Mouse (Mus musculus) thymus, postnatal 10 days (tissue): ENCODE results near the gene Fbxo33.

Source experiments
- DNase-seq, 2 experiments: peaks; one replicate each; pipeline ENCODE4 v3.0.0; 2021; ENCODE audit warnings: low spot score in 2 of 2

Gene Fbxo33

DNA sequence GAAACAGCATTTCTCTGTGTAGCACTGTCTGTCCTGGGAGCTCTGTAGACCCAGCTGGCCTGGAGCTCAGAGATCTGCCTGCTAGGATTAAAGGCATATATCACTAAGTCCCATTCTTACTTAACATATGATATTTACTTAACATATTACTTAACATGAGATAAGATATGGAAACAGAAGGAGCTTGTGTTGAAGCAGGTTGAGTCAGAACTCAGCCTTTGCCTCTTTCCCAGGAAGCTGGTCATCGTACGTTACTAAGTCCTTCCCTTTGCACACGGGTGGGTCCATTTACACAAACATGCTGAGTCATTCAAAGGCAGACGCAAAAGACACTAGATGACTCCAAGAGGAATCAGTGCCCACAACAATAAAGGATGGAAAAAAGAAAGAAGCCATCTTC, 20.8 kb downstream of the Fbxo33 start:
- DNase-seq: no peak

DNA sequence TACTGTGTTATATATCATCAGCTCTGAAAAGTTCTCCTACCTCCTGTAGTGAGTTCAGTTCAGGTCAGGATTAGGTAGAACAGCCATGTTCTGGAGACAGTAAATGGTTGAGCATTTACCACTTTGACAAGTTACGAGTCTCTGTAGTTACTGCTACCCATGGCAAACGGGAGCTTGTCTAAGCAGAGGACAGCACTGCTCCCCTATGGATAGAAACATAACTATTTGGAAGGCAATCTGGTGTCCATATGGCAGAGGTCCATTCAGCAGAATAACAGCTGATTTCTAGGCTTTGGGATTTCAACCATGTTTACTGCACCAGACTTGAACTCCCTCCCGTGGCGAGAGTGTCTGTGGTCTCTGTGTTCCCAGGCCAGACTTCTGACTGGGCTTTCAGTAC, 23.6 kb downstream of the Fbxo33 start:
- DNase-seq: no peak

DNA sequence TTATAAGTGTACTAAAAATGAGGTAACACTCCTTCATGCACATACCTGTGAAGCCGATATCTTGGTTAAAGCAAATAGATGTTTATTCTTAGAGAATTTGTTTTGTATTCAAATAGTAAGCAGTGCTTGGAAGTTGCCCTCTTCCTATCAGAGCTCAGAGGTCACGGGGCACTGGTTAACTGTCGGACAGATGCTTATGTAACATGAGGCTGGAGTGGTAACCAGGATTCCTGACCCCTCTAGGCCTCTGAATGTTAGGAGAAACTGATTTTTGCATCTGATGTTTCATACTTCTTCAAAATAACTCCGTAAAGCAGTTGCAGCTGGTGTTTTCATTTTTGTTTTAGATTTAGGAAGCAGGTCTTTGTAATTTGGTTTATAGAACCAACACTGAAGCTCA, 24.5 kb downstream of the Fbxo33 start:
- no peak for DNase-seq

GRCm38 (mm10) chr12:59194341-59195003, 25.1 kb downstream of the Fbxo33 start:
- DNase-seq: no peak

DNA sequence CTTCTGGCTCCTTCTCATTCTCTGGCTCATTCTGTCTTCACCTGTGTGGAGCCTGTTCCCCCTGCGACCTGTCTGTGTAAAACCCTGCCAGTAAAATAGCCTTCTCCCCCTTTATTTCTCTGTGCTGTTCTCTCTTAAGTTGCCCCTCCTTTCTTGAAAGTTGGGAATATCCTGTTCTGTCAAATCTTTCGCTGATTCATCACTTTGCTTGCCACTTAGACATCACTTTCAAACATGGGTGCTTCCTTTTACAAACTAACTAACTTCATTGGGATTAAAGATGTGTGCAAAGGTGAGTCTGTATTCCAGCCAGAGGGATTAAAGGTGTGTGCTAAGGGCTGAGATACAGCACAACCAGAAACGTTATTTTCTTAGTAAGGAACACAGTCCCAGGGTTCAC, 25.9 kb downstream of the Fbxo33 start:
- DNase-seq: no peak

- no peak for DNase-seq
These were observed 31.3 kb downstream of the Fbxo33 start for GRCm38 (mm10) chr12:59188086-59188682.

- DNase-seq: no peak
These were observed 41.7 kb downstream of the Fbxo33 start for GRCm38 (mm10) chr12:59177814-59178213.

DNA sequence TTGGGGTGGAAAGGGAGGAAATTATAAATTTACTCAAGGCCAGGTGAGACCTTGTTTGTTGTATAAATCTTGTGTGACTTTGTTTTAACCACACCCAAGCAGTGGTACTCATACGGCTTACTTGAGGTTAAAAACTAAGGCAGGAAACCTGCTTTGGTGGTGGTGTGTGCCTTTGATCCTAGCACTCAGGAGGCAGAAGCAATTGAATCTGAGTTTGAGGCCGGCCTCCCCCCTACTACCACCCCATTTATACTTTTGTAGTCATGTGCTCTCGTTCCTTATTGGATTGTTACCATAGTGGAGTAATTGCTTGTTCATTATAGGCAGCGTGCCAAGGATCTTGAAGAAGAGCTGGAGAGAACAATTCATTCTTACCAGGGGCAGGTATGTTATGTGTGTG, 49.6 kb downstream of the Fbxo33 start:
- DNase-seq: no peak

GRCm38 (mm10) chr12:59166557-59166956, 53.0 kb downstream of the Fbxo33 start:
- DNase-seq: no peak

DNA sequence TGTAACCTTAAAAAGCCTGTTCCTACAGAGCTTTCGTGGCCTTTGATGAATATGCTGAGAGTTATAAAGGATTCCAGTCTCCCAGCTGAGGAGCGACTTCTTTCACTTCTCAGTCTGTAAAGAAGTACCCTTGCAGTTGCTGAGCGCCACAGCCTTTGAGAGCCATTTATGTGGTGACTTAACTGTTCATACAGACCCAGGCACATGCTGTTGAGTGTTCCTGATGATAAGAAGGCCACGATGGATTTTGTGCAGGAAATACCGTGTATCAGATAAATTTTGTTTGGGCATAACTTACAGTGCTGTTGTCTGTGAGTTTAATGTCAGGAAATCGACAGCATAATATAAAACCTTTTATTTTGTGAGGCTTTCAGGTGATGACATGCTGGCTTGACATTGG, 55.0 kb downstream of the Fbxo33 start:
- DNase-seq: no peak

GRCm38 (mm10) chr12:59162797-59163196, 56.7 kb downstream of the Fbxo33 start:
- no peak for DNase-seq

GRCm38 (mm10) chr12:59161091-59161490, 58.4 kb downstream of the Fbxo33 start:
- no peak for DNase-seq
